Mouse (Mus musculus) urinary bladder, postnatal 36 days (tissue): ENCODE measurements around the gene Rpgrip1l.

Experiments used
- DNase-seq, 2 experiments: peaks; one replicate each; pipeline ENCODE4 v3.0.0; 2022; ENCODE audit warnings: low spot score in 2 of 2, mixed read lengths in 1 of 2

Rpgrip1l gene

GRCm38 (mm10) chr8:91329461-91329850 lies 16.4 kb upstream of the Rpgrip1l start:
- DNase-seq, result no peak

DNA sequence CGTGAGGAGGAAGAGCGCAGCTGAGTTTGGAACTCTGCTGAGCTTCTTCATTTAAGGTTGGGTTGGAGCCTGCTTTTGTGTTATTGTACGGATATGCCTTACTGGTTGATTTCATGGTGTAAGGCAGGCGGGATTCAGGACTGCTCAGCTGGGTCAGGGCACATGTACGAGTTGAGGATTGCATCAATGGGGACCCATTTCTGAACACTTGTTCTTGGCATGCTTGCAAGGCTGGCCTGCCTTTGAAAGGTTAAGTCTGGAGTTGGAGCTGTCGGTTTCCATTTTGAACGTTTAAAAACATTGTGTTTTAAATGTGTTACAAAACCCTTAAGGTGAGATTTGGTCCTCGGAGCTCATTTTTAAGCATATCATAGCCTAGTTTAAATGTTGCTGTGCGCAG lies 16.0 kb upstream of the Rpgrip1l start:
- no peak for DNase-seq

DNA sequence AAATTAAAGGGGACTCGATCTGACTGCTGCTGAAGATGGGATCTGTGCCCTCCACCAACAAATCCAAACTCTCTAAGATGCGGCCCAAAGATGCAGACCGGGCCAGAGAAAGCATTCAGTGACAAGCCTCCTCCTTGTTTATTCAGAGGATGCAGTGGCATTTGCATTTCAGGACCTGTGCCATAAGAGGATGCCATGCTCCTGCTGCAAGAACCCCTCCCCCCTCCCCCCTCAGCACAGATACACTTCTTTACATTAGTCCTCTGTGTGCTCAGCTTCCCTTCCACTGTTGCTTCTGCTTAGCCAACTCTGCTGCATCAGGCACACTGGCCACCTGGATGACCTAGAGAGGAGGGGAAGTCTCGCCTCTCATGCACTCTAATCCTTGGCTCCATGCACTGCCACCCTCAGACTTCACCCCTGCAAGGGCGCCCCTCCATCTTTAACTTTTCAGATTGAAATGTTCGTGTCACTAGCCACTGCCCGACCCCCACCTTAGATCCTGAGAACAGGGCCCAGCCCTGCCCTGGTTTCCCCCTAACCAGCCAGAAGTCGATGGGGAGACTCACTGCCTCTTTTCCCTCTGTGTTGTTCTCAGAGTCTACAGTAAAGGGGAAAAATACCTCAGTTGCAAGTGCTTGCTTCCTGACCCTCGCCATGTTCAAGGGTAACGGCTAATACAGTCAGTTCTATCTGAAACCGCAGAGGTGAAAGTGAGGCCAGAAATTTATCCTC lies 14.6 kb upstream of the Rpgrip1l start:
- no peak for DNase-seq

DNA sequence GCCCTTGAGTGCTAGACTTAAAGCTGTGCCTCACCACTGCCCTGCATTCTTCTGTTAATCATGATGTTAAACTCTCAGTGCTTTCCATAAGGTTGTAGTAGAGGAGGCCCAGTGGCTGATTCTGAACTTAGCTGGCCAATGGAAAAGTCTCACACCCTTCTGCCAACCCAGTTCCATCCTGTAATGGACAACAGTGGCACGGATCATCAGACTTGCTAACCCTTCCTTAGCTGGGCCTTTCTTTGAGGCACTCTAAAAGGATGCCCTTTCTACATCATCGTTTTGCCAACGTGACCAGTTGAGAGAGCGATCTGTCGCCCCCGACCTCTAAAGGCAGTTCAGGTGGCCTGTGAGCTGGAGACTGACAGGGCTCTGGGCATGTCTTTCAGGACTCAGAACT lies 13.9 kb upstream of the Rpgrip1l start:
- DNase-seq, result no peak

DNA sequence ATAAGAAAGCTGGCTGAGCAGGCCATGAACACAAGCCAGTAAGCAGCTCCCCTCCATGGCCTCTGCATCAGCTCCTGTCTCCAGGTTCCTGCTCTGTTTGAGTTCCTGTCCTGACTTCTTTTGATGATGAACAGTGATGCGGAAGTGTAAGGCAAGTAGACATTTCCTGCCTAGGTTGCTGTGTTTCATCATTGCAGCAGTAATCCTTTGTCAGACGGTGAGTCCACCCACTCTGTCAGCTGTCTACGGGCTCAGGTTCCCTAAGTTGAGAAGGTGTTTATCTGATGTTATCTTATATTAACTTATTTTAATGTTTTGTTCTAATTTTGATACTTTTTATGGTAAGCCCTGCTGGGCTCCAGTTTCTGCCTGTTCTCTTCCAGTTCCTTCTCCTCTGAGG lies 13.0 kb upstream of the Rpgrip1l start:
- DNase-seq, result no peak

- no peak for DNase-seq
Observed at GRCm38 (mm10) chr8:91324916-91325315, 11.9 kb upstream of the Rpgrip1l start.

- DNase-seq, result no peak
Observed at GRCm38 (mm10) chr8:91324271-91324670, 11.2 kb upstream of the Rpgrip1l start.

GRCm38 (mm10) chr8:91323511-91323910 lies 10.4 kb upstream of the Rpgrip1l start:
- no peak for DNase-seq

DNA sequence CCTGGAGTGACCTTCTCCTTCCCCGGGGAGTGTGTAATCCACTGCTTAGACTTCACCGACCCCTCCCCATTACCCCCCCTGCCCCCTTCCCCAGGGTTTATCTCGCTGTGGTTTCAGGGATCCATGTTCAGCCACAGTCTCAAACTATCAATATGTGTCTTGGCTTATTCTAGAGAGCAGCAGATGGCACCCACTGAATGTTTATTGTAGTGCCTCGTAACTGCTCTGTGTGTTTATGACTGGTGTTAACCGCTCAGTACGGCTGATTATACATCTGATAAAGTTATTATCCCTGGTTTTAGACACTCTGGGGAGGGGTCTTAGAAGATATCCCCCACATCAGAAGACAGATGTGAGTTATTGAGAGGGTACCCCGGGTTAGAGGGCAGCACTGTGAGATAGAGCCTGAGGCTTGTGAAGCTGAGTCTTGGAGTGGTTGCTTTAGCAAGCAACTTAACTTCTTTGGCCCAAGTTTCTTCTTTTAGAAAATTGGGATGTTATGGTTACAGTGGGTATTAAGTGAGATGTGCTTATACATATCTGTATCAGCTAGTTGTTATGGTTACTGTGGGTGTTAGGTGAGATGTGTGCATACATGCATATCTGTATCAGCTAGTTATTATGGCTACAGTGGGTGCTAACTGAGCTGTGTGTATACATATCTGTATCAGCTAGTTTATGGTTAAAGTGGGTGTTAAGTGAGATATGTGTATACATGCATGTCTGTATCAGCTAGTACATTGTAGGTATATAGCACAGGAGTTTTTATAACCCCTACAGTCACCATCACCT lies 6.1 kb upstream of the Rpgrip1l start:
- DNase-seq, result no peak

DNA sequence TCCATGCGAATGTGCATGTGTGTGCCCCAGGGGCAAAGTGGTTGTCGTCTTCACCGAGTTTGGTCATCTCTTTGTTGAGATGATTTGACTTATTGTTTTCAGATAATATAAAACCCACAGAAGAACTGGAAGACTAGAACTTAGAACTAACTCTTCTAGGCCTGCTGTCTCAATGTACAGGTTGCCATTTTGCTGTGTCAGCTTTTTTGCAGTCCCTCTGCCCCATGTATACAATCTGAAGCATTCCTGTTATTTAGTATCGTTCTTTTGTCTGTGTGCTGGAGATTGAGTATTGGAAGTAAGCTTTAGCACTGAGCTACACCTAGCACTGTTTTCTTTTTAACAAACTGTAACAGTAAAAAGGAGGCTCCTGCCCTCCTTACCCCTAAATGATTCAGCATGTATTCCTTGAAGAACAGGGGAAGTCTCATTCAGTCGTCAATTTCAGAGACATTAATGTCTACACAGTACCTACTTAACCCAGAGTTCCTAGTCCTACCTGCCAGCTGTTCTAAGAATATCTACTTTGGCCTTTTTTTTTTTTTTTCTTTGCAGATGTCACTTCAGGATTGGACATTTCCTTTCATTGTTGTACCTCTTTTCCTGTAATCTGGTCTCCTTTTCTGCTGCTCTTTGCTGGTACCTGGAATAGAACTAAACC lies 4.6 kb upstream of the Rpgrip1l start:
- no peak for DNase-seq

DNA sequence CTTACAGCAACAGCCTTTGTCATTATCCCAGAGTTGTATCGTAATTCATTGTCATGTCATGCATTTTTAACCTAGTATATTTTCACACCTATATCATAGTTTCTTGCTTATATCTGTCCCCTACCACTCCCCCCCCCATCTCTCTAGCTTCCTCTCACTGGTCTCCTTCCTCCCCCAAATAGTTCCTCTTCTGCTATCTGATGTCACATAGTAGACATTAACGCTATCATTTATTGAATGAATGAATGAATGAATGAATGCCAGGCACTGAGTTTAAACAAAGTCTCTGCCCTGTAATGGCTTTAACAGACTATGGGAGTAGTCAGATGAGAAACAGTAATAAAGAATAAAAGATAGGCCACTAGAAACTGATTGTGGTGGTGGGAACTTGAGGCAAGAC lies 720 bp downstream of the Rpgrip1l start:
- DNase-seq, result no peak

GRCm38 (mm10) chr8:91304481-91305386 lies 8.3 kb downstream of the Rpgrip1l start:
- DNase-seq, result peak; percentile 54 to 76

- no peak for DNase-seq
Observed at GRCm38 (mm10) chr8:91298672-91299071, 14.4 kb downstream of the Rpgrip1l start.

GRCm38 (mm10) chr8:91295786-91296185 lies 17.3 kb downstream of the Rpgrip1l start:
- DNase-seq, result no peak

- no peak for DNase-seq
Observed at GRCm38 (mm10) chr8:91290576-91290975, 22.5 kb downstream of the Rpgrip1l start.

GRCm38 (mm10) chr8:91286237-91286636 lies 26.8 kb downstream of the Rpgrip1l start:
- DNase-seq, result no peak

DNA sequence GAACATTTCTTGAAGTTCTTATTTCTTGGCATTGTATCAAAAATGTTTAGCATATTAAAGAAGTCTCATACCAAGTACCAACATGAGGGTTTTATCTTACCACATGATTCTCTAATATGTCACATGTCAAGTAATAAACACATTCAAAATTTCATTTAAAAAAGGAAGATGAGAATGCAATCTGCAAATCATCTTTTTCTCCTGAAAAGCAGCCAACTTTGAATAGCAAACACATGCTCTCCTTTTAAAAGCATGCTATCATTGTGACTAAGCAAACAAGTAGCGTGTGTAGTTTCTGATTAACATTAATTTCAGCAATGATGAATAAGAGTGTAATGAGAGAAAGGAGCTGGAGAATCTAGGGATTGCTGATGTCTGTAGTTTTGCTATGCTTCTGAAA lies 29.2 kb downstream of the Rpgrip1l start:
- no peak for DNase-seq

DNA sequence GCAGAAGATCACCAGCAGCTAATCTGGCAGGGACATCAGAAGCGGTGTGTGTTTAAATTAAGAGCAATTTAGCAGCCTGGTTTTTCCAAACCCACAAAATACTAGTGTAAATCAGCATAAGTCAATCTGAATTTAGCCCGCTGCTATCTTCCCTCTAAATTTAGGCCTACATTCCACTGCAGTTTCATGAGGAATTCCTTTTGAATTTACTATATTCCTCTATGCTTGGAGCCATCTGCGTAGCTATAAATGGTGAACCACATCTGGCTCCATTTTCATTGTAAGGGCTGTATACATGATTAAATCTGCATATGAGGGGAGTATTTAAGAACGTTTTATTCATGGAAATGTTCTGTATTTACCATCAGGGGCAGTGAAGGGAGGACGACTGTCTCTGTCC lies 30.4 kb downstream of the Rpgrip1l start:
- DNase-seq, result no peak

- no peak for DNase-seq
Observed at GRCm38 (mm10) chr8:91281545-91281944, 31.5 kb downstream of the Rpgrip1l start.

DNA sequence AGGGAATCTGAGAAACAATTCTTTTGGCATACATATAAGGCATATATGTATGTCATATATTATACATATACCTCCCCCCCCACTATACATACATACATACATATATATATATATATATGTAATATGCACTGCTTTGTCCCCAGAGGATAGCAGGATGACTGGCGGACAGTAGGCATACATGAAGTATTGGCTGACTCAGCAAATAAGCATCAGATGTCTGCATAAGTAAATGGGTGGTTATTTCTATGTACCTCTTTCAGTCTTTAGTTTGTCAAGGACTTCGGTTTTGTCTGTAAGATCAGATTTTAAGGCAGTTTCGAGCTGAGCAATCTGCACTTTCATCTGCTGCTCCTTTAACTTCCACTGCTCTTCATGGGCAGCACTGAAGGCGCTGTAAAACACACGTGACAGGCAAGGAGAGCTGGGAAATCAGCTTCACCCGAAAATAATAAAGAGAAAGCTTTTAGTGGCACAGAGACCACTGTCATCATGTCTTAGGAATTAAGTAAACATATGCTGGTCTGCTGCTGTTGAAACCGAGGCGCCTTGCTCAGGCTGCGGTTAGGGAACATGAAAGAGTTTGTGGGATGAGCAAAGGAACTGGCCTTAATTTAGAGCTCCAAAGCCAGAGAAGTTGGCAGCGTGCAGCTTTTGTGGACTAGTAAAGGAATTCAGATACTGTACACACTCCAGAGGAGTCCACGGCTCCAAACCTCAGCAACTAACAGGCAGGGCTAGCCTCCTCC lies 32.4 kb downstream of the Rpgrip1l start:
- peak in 1 of 2 experiments; percentile 10 for DNase-seq

DNA sequence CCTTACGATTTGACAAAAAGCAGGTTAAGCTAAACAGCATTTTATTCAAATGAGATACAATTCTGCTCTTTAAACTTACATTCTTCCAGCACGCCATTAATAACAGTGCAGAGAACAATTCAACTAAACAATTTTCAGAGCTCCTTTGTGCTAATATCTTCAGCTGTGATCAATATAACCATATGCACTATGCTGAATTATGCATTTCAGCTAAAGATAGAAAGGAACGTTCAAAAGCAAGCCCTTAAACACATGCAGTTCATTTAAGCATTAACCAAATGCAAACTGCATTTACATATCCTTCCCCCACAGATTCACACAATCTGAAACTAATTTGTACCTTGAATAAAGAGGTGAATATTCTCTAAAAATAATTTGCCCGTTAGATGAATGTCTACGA lies 35.0 kb downstream of the Rpgrip1l start:
- DNase-seq, result no peak
